Mouse (Mus musculus) inflammation-experienced regulatory T-cells (primary cell): ENCODE results near the gene Nsfl1c. TPM values are rescaled to one million over a fixed set of nuclear protein-coding genes. Genes with fewer than 3 reads are reported as not detected.

Experiments
- polyA plus RNA-seq, 2 experiments: library from polyadenylated mRNA; unstranded; fragments of 100-300 nt; shearing (Covaris generic); gene quantifications; one replicate each; pipeline ENCODE4 v1.2.1; 2017

The Nsfl1c gene
- 100 to 1,000 TPM; 157 to 162 TPM for polyA plus RNA-seq

DNA sequence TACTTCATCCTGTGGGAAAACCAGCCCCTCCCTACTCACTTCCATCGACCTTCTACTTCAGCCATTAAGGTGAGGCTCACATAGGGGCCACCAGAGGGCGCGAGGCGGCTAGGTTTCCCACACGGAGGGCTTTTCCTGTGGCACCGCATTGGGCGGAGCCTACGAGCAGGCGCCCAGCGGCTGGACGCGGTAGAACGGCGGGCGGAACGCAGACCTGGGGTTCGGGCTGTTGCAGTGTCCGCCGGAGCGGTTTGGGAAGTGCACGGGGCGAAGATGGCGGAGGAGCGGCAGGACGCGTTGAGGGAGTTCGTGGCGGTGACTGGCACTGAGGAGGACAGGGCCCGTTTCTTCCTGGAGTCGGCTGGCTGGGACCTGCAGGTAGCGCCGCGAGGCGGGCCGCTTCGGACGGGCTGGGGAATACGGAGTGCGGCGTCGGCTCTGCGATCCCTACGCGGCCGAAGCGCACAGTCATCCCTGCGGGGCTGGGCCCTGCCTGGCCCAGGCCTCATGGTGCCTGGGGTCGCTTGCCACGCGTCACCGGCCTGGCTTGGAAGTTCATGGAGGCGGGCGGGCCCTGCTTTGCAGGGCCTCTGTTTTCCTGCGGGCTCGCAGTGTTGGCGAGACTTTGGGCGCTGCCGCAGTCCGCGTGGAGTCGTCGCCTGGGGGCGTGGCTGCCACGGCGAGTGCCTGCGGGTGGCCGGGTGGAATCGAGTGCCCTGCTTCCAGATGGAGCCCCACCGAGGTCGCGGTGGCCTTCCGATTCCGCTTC, at the start of gene Nsfl1c:
Nsfl1c (plus strand) TSS at position 148 of the 769 bp plus-strand sequence.

DNA sequence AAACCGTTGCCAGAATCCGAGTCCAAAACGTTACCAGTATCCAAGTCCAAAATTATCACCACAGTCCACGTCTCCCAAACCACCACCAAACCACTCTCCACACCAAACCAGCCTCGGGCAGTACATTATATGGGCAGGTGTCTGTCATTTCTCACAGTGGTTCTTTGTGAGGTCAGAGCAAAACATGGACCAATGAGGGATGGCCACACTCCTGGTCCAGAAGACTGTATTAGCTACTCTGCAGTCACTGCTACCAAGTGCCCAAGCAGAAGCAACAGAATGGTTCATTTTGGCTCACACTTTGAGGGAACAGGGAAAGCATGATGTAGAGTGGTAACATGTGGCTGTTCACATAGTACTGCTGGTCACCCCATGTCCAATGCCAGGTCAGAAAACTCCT, 17.9 kb upstream of the Nsfl1c start, which contains the start of gene 4921509C19Rik:
4921509C19Rik (minus strand) TSS at position 101 of the 400 bp plus-strand sequence.

DNA sequence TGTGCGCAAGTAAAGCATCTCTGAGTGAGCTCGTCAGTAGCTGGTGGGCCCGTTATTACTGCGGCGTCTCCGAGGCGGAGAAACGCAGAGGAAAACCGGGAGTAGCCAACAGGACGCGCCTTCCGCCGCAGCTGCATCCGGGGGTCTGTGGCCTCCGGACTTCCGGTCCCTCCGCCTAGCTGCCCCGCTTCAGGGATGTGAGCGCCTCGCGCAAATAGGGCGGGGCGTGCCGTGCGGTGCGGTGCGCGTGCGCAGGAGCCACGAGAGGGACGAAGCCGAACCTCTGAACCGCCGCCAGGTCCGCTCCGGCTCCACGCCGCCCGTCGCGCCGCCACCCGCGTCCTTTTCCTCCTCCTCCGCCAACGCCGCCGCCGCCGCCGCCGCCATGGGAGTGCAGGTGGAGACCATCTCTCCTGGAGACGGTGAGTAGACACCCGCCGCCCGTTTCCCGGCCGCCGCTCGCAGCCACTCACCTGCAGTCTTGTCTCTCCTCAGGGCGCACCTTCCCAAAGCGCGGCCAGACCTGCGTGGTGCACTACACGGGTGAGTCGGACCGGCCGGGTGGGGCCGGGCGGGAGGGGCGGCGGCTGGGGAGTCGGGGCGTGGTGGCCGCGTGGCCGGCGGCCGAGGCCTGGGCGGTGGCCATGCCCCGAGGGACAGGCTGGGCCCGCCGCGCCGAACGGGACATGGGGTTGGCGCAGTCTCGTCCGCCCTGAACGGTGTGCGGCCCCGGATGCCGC, 48.5 kb downstream of the Nsfl1c start, which contains the start of gene Fkbp1a:
Fkbp1a (plus strand) TSS at position 161 of the 740 bp plus-strand sequence.

Other genes starting within 250 kb of the Nsfl1c start
- under 1 TPM in 1 of 2 experiments, not detected in 1; 0.87 TPM for gene 4921509C19Rik, start 18.0 kb upstream of the Nsfl1c start, polyA plus RNA-seq
- gene Fkbp1a, start 48.3 kb downstream of the Nsfl1c start, polyA plus RNA-seq, result 100 to 1,000 TPM; 347 to 354 TPM
- gene Sdcbp2, start 78.4 kb downstream of the Nsfl1c start, polyA plus RNA-seq, result 10 to 100 TPM; 27.5 to 78.1 TPM
- 1 to 10 TPM; 1.1 to 4.4 TPM for gene Snph, start 138.4 kb downstream of the Nsfl1c start, polyA plus RNA-seq
- under 1 TPM in 1 of 2 experiments, not detected in 1; 0.17 TPM for gene Rad21l, start 174.4 kb downstream of the Nsfl1c start, polyA plus RNA-seq
- gene Tmem74b, start 207.8 kb downstream of the Nsfl1c start, polyA plus RNA-seq, result under 1 TPM; 0.20 to 0.88 TPM